Mouse (Mus musculus): Measurements from ENCODE around the gene Cep83. TPM values are rescaled to one million over a fixed set of nuclear protein-coding genes. Genes with fewer than 3 reads are reported as not detected.

The Cep83 gene
- polyA plus RNA-seq, 1 experiment from 2014 or later = 17.0 TPM

GRCm38 (mm10) chr10:94809946-94810472, 121.6 kb downstream of the Cep83 start:
- WGBS = 64% methylated on average over 7 of the region's 7 CpGs
- Histone ChIP-seq H3K9me3 (ENCODE audit: control insufficient read depth, low read length) (no peaks in the 10 kb centered on the region), H3K27me3 (replicated peaks; ENCODE audit: control insufficient read depth, insufficient read depth, low read length) (no peaks in the 10 kb centered on the region), H3K4me2 (ENCODE audit: low read length) (no peak overlapping the region), H3K36me3 (ENCODE audit: control insufficient read depth, insufficient read depth, low read length) (no peaks in the 10 kb centered on the region), H3K27ac (ENCODE audit: low read depth, low read length) (no peak overlapping the region), H3K9ac (ENCODE audit: low read depth, low read length) (no peak overlapping the region), H3K4me3 (ENCODE audit: low read length) (no peak overlapping the region), H3K4me1 (ENCODE audit: control insufficient read depth, insufficient read depth, low read depth, low read length) (no peaks in the 10 kb centered on the region; the same call in 1 of the 2 replicates)
- ATAC-seq = no peak

GRCm38 (mm10) chr10:94811907-94812851, 123.7 kb downstream of the Cep83 start:
- H3K9ac ChIP-seq (ENCODE audit: low read depth, low read length) = no peak overlapping the region
- H3K4me3 ChIP-seq (ENCODE audit: low read length) = no peak overlapping the region
- no peak for ATAC-seq
- no peaks in the 10 kb centered on the region for H3K36me3 ChIP-seq (ENCODE audit: control insufficient read depth, insufficient read depth, low read length)
- H3K4me2 ChIP-seq (ENCODE audit: low read length) = no peak overlapping the region
- 53% methylated on average over 17 of the region's 17 CpGs for WGBS
- H3K27ac ChIP-seq (ENCODE audit: low read depth, low read length) = no peak overlapping the region; the same call in 1 of the 2 replicates
- H3K4me1 ChIP-seq (ENCODE audit: control insufficient read depth, insufficient read depth, low read depth, low read length) = no peaks in the 10 kb centered on the region; the same call in 1 of the 2 replicates
- no peaks in the 10 kb centered on the region for H3K9me3 ChIP-seq (ENCODE audit: control insufficient read depth, low read length)
- H3K27me3 ChIP-seq (replicated peaks; ENCODE audit: control insufficient read depth, insufficient read depth, low read length) = no peaks in the 10 kb centered on the region

- H3K9me3 ChIP-seq (ENCODE audit: control insufficient read depth, low read length) = no peaks in the 10 kb centered on the region
- whole genome bisulfite sequencing = 90% methylated on average over 3 of the region's 3 CpGs
- no peaks in the 10 kb centered on the region for H3K36me3 ChIP-seq (ENCODE audit: control insufficient read depth, insufficient read depth, low read length)
- no peaks in the 10 kb centered on the region for H3K27me3 ChIP-seq (replicated peaks; ENCODE audit: control insufficient read depth, insufficient read depth, low read length)
- no peak overlapping the region for H3K4me2 ChIP-seq (ENCODE audit: low read length)
- ATAC-seq = no peak
- H3K4me1 ChIP-seq (ENCODE audit: control insufficient read depth, insufficient read depth, low read depth, low read length) = no peaks in the 10 kb centered on the region
- no peak overlapping the region for H3K4me3 ChIP-seq (ENCODE audit: low read length)
- no peak overlapping the region for H3K27ac ChIP-seq (ENCODE audit: low read depth, low read length)
- no peak overlapping the region for H3K9ac ChIP-seq (ENCODE audit: low read depth, low read length)
Observed at GRCm38 (mm10) chr10:94818127-94818526, 129.7 kb downstream of the Cep83 start.

GRCm38 (mm10) chr10:94818781-94819665, 130.6 kb downstream of the Cep83 start:
- H3K4me2 ChIP-seq (ENCODE audit: low read length) = no peak overlapping the region
- no peak for ATAC-seq
- H3K4me1 ChIP-seq (ENCODE audit: control insufficient read depth, insufficient read depth, low read depth, low read length) = no peaks in the 10 kb centered on the region
- H3K27me3 ChIP-seq (replicated peaks; ENCODE audit: control insufficient read depth, insufficient read depth, low read length) = no peaks in the 10 kb centered on the region
- H3K9ac ChIP-seq (ENCODE audit: low read depth, low read length) = no peak overlapping the region
- H3K9me3 ChIP-seq (ENCODE audit: control insufficient read depth, low read length) = no peaks in the 10 kb centered on the region
- no peak overlapping the region for H3K27ac ChIP-seq (ENCODE audit: low read depth, low read length)
- no peaks in the 10 kb centered on the region for H3K36me3 ChIP-seq (ENCODE audit: control insufficient read depth, insufficient read depth, low read length)
- WGBS = 80% methylated on average over 17 of the region's 17 CpGs
- H3K4me3 ChIP-seq (ENCODE audit: low read length) = no peak overlapping the region

- Histone ChIP-seq H3K4me2 (ENCODE audit: low read length) (no peak overlapping the region), H3K4me3 (ENCODE audit: low read length) (no peak overlapping the region), H3K4me1 (ENCODE audit: control insufficient read depth, insufficient read depth, low read depth, low read length) (peaks cover 6% of the 10 kb centered on the region; the same call in 1 of the 2 replicates), H3K27ac (ENCODE audit: low read depth, low read length) (peak overlapping the region; percentile 19; the same call in 1 of the 2 replicates), H3K9ac (ENCODE audit: low read depth, low read length) (no peak overlapping the region), H3K36me3 (ENCODE audit: control insufficient read depth, insufficient read depth, low read length) (no peaks in the 10 kb centered on the region), H3K27me3 (replicated peaks; ENCODE audit: control insufficient read depth, insufficient read depth, low read length) (no peaks in the 10 kb centered on the region), H3K9me3 (ENCODE audit: control insufficient read depth, low read length) (no peaks in the 10 kb centered on the region)
- no peak for ATAC-seq
- 46% methylated on average over 11 of the region's 11 CpGs for WGBS
Observed at GRCm38 (mm10) chr10:94823971-94824760, 135.7 kb downstream of the Cep83 start.

GRCm38 (mm10) chr10:94825951-94826350, 137.5 kb downstream of the Cep83 start:
- WGBS = 94% methylated on average over 2 of the region's 2 CpGs
- no peak for ATAC-seq
- H3K9ac ChIP-seq (ENCODE audit: low read depth, low read length) = no peak overlapping the region
- no peak overlapping the region for H3K27ac ChIP-seq (ENCODE audit: low read depth, low read length)
- H3K4me3 ChIP-seq (ENCODE audit: low read length) = no peak overlapping the region
- no peaks in the 10 kb centered on the region for H3K27me3 ChIP-seq (replicated peaks; ENCODE audit: control insufficient read depth, insufficient read depth, low read length)
- peaks cover 15% of the 10 kb centered on the region for H3K4me1 ChIP-seq (ENCODE audit: control insufficient read depth, insufficient read depth, low read depth, low read length)
- H3K4me2 ChIP-seq (ENCODE audit: low read length) = no peak overlapping the region
- H3K9me3 ChIP-seq (ENCODE audit: control insufficient read depth, low read length) = no peaks in the 10 kb centered on the region
- no peaks in the 10 kb centered on the region for H3K36me3 ChIP-seq (ENCODE audit: control insufficient read depth, insufficient read depth, low read length)

GRCm38 (mm10) chr10:94826436-94826835, 138.0 kb downstream of the Cep83 start:
- no peak overlapping the region for H3K4me3 ChIP-seq (ENCODE audit: low read length)
- no peak overlapping the region for H3K27ac ChIP-seq (ENCODE audit: low read depth, low read length)
- H3K9ac ChIP-seq (ENCODE audit: low read depth, low read length) = no peak overlapping the region
- H3K4me2 ChIP-seq (ENCODE audit: low read length) = no peak overlapping the region
- H3K36me3 ChIP-seq (ENCODE audit: control insufficient read depth, insufficient read depth, low read length) = no peaks in the 10 kb centered on the region
- peaks cover 15% of the 10 kb centered on the region for H3K4me1 ChIP-seq (ENCODE audit: control insufficient read depth, insufficient read depth, low read depth, low read length)
- no peaks in the 10 kb centered on the region for H3K9me3 ChIP-seq (ENCODE audit: control insufficient read depth, low read length)
- ATAC-seq = no peak
- 81% methylated on average over 12 of the region's 12 CpGs for WGBS
- H3K27me3 ChIP-seq (replicated peaks; ENCODE audit: control insufficient read depth, insufficient read depth, low read length) = no peaks in the 10 kb centered on the region

GRCm38 (mm10) chr10:94827325-94827724, 138.9 kb downstream of the Cep83 start:
- ATAC-seq = no peak
- H3K9ac ChIP-seq (ENCODE audit: low read depth, low read length) = no peak overlapping the region
- H3K36me3 ChIP-seq (ENCODE audit: control insufficient read depth, insufficient read depth, low read length) = peaks cover 4% of the 10 kb centered on the region
- H3K4me3 ChIP-seq (ENCODE audit: low read length) = no peak overlapping the region
- no peaks in the 10 kb centered on the region for H3K27me3 ChIP-seq (replicated peaks; ENCODE audit: control insufficient read depth, insufficient read depth, low read length)
- H3K4me1 ChIP-seq (ENCODE audit: control insufficient read depth, insufficient read depth, low read depth, low read length) = peaks cover 15% of the 10 kb centered on the region
- WGBS = 83% methylated on average over 10 of the region's 10 CpGs
- no peaks in the 10 kb centered on the region for H3K9me3 ChIP-seq (ENCODE audit: control insufficient read depth, low read length)
- no peak overlapping the region for H3K27ac ChIP-seq (ENCODE audit: low read depth, low read length)
- no peak overlapping the region for H3K4me2 ChIP-seq (ENCODE audit: low read length)
